Mouse (Mus musculus) limb, embryonic 11.5 days (tissue): ENCODE data around the gene Zfp467. TPM values are rescaled to one million over a fixed set of nuclear protein-coding genes. Genes with fewer than 3 reads are reported as not detected.

Experiments used
- ATAC-seq: fragments of 200-750 bp; cut with Nextera tagmentation; 2 replicates; pipeline ENCODE4 v1.8.0; 2017; ENCODE audit warnings: low read depth; ENCODE audit not compliant: insufficient number of reproducible peaks, low FRiP score, low TSS enrichment
- DNase-seq: peaks from one replicate; pipeline ENCODE4 v3.0.0-alpha.2; 2015; ENCODE audit warnings: low spot score
- H3K27ac ChIP-seq: fragments of 300-500 bp; sonication (generic); replicated peaks from 2 replicates; pipeline ENCODE4 v1.5.1; 2014; ENCODE audit warnings: low read depth, mild to moderate bottlenecking, low read length
- H3K27me3 ChIP-seq: fragments of 300-500 bp; sonication (generic); 2 replicates; pipeline ENCODE4 v1.6.1; 2014; ENCODE audit warnings: mild to moderate bottlenecking, low read length, mixed read lengths; ENCODE audit not compliant: control insufficient read depth, insufficient read depth
- H3K36me3 ChIP-seq: fragments of 300-500 bp; sonication (generic); 2 replicates; pipeline ENCODE4 v1.6.1; 2014; ENCODE audit warnings: mild to moderate bottlenecking, low read length, moderate library complexity, mixed read lengths; ENCODE audit not compliant: control insufficient read depth, insufficient read depth
- H3K4me1 ChIP-seq: fragments of 300-500 bp; sonication (generic); 2 replicates; pipeline ENCODE4 v1.6.1; 2014; ENCODE audit warnings: low read length, mixed read lengths; ENCODE audit not compliant: control insufficient read depth, insufficient read depth
- H3K4me2 ChIP-seq: fragments of 300-500 bp; sonication (generic); 2 replicates; pipeline ENCODE4 v1.6.1; 2014; ENCODE audit warnings: low read depth, mild to moderate bottlenecking, moderate library complexity; ENCODE audit not compliant: severe bottlenecking
- H3K4me3 ChIP-seq: fragments of 300-500 bp; sonication (generic); 2 replicates; pipeline ENCODE4 v1.5.1; 2014; ENCODE audit warnings: low read depth, low read length
- H3K9ac ChIP-seq: fragments of 300-500 bp; sonication (generic); 2 replicates; pipeline ENCODE4 v1.6.1; 2014; ENCODE audit warnings: mild to moderate bottlenecking, low read length
- H3K9me3 ChIP-seq: fragments of 300-500 bp; sonication (generic); 2 replicates; pipeline ENCODE4 v1.6.1; 2016; ENCODE audit warnings: low read length; ENCODE audit not compliant: control insufficient read depth
- WGBS: fragments of 180-500 bp; shearing (Covaris S2); extraction: QIAGEN DNeasy Blood & Tissue Kit; methylation state at CpG from one replicate; pipeline ENCODE4 v1.1.7; 2014; 5-methylcytosine and 5-hydroxymethylcytosine counted together
- polyA plus RNA-seq: library from polyadenylated mRNA; unstranded; fragments of >200 nt; fragmentation: Nextera tagmentation; extraction: Ambion mirVana; gene quantifications from 2 replicates; pipeline ENCODE4 v1.2.1, GENCODE M21; 2014

Zfp467 gene
- polyA plus RNA-seq, 1 experiment from 2014 or later = 15.6 TPM

GRCm38 (mm10) chr6:48467490-48467889 lies 21.9 kb upstream of the Zfp467 start:
- no peak overlapping the region for H3K27ac ChIP-seq
- H3K9me3 ChIP-seq = no peaks in the 10 kb centered on the region
- DNase-seq = no peak
- WGBS = 79% methylated on average over 7 of the region's 7 CpGs
- H3K36me3 ChIP-seq = no peaks in the 10 kb centered on the region
- H3K9ac ChIP-seq = no peak overlapping the region
- no peak overlapping the region for H3K4me2 ChIP-seq
- H3K4me1 ChIP-seq = no peaks in the 10 kb centered on the region
- no peaks in the 10 kb centered on the region for H3K27me3 ChIP-seq
- H3K4me3 ChIP-seq = no peak overlapping the region
- no peak for ATAC-seq

- Histone ChIP-seq H3K4me3 (no peak overlapping the region), H3K36me3 (no peaks in the 10 kb centered on the region), H3K4me2 (no peak overlapping the region), H3K27me3 (no peaks in the 10 kb centered on the region), H3K27ac (no peak overlapping the region), H3K4me1 (no peaks in the 10 kb centered on the region), H3K9ac (no peak overlapping the region; the same call in 1 of the 2 replicates), H3K9me3 (no peaks in the 10 kb centered on the region)
- DNase-seq = no peak
- no peak for ATAC-seq
- 23% methylated on average over 6 of the region's 6 CpGs for whole genome bisulfite sequencing
These were observed 21.1 kb upstream of the Zfp467 start for GRCm38 (mm10) chr6:48466715-48467114.

- no peak overlapping the region for H3K27ac ChIP-seq
- H3K36me3 ChIP-seq = no peaks in the 10 kb centered on the region
- 91% methylated on average over 13 of the region's 13 CpGs for WGBS
- no peak overlapping the region for H3K4me3 ChIP-seq
- H3K9me3 ChIP-seq = no peaks in the 10 kb centered on the region
- no peak for DNase-seq
- no peak overlapping the region for H3K9ac ChIP-seq
- ATAC-seq = no peak
- H3K4me2 ChIP-seq = no peak overlapping the region
- H3K27me3 ChIP-seq = no peaks in the 10 kb centered on the region
- H3K4me1 ChIP-seq = no peaks in the 10 kb centered on the region
These were observed 19.5 kb upstream of the Zfp467 start for GRCm38 (mm10) chr6:48464966-48465679.

- no peak for DNase-seq
- Histone ChIP-seq H3K4me3 (no peak overlapping the region), H3K4me1 (no peaks in the 10 kb centered on the region), H3K9me3 (no peaks in the 10 kb centered on the region), H3K27ac (no peak overlapping the region), H3K9ac (no peak overlapping the region), H3K4me2 (no peak overlapping the region), H3K36me3 (no peaks in the 10 kb centered on the region), H3K27me3 (no peaks in the 10 kb centered on the region)
- no peak for ATAC-seq
- 73% methylated on average over 3 of the region's 3 CpGs for WGBS
These were observed 7.1 kb upstream of the Zfp467 start for GRCm38 (mm10) chr6:48452771-48453170.

- Histone ChIP-seq H3K4me2 (no peak overlapping the region), H3K4me1 (no peaks in the 10 kb centered on the region), H3K36me3 (no peaks in the 10 kb centered on the region), H3K27ac (no peak overlapping the region), H3K9ac (no peak overlapping the region), H3K9me3 (no peaks in the 10 kb centered on the region), H3K27me3 (no peaks in the 10 kb centered on the region), H3K4me3 (no peak overlapping the region)
- 73% methylated on average over 1 of the region's 1 CpGs for WGBS
- no peak for DNase-seq
- ATAC-seq = no peak
These were observed 6.5 kb upstream of the Zfp467 start for GRCm38 (mm10) chr6:48452151-48452550.

GRCm38 (mm10) chr6:48448527-48448926 lies 2.9 kb upstream of the Zfp467 start:
- Histone ChIP-seq H3K27ac (no peak overlapping the region), H3K27me3 (no peaks in the 10 kb centered on the region), H3K4me3 (no peak overlapping the region), H3K9ac (no peak overlapping the region), H3K36me3 (no peaks in the 10 kb centered on the region), H3K4me1 (peaks cover 2% of the 10 kb centered on the region; the same call in 1 of the 2 replicates), H3K9me3 (no peaks in the 10 kb centered on the region), H3K4me2 (no peak overlapping the region)
- ATAC-seq (no peak), DNase-seq (no peak)
- WGBS = 73% methylated on average over 7 of the region's 7 CpGs

GRCm38 (mm10) chr6:48447929-48448328 lies 2.3 kb upstream of the Zfp467 start, which contains the start of gene Sspo:
Gene Sspo (plus strand): TSS chr6:48448229.
- Histone ChIP-seq H3K27ac (no peak within 1 kb of the TSS), H3K27me3 (no peaks in the 10 kb centered on the region), H3K9me3 (no peaks in the 10 kb centered on the region), H3K4me2 (no peak within 1 kb of the TSS), H3K4me3 (no peak within 1 kb of the TSS; the same call in 1 of the 2 replicates), H3K4me1 (peaks cover 8% of the 10 kb centered on the region), H3K36me3 (no peaks in the 10 kb centered on the region), H3K9ac (no peak within 1 kb of the TSS)
- 87% methylated on average over 1 of the region's 1 CpGs for whole genome bisulfite sequencing
- DNase-seq (no peak), ATAC-seq (no peak)

GRCm38 (mm10) chr6:48446896-48447295 lies 1.3 kb upstream of the Zfp467 start:
- Histone ChIP-seq H3K27ac (no peak overlapping the region), H3K4me2 (no peak overlapping the region), H3K36me3 (no peaks in the 10 kb centered on the region; the same call in 1 of the 2 replicates), H3K27me3 (no peaks in the 10 kb centered on the region), H3K4me1 (peaks cover 8% of the 10 kb centered on the region), H3K9ac (no peak overlapping the region), H3K9me3 (no peaks in the 10 kb centered on the region), H3K4me3 (no peak overlapping the region; the same call in 1 of the 2 replicates)
- DNase-seq (no peak), ATAC-seq (no peak)
- 79% methylated on average over 3 of the region's 3 CpGs for WGBS
